Mouse (Mus musculus) megakaryocyte, embryonic 14.5 days (primary cell): Measurements from ENCODE around the gene Olfr541.

ENCODE experiments used
- FLI1 ChIP-seq: IDR thresholded peaks from 2 replicates; pipeline ENCODE4 v1.6.1; 2012; ENCODE audit warnings: low read length, inconsistent platforms, mixed read lengths
- GATA1 ChIP-seq: IDR thresholded peaks from 3 replicates; pipeline ENCODE4 v1.6.1; 2012; ENCODE audit warnings: mixed read lengths, low read length, inconsistent platforms, borderline replicate concordance

DNA sequence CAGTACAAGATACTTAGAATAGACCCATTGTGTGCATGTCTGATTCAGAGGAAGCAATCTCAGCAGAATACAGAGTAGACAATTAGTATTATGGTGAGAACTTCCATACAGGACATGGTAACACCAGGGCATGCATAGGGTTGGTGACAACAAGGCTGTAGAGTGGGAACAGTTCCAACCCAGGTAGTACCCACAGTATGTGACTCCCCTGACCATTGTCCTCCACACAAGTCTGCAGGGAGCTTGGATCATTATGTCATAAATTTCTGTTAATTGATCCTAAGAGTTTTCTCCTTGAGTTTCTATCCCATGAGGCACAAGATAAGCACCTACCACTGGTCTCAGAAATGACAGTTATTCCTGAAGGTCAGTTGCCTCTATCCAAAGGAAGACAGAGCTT is at the start of gene Olfr541:
- TF ChIP-seq GATA1 (no peak), FLI1 (no peak)
